Mouse (Mus musculus): ENCODE measurements around the gene Dis3l2. TPM values are rescaled to one million over a fixed set of nuclear protein-coding genes. Genes with fewer than 3 reads are reported as not detected.
A peak's percentile ranks its signal among the peaks of the same experiment; 100 is the strongest.

Gene Dis3l2
- total RNA-seq, 2 experiments from 2014 or later: 11.7 to 14.2 TPM

DNA sequence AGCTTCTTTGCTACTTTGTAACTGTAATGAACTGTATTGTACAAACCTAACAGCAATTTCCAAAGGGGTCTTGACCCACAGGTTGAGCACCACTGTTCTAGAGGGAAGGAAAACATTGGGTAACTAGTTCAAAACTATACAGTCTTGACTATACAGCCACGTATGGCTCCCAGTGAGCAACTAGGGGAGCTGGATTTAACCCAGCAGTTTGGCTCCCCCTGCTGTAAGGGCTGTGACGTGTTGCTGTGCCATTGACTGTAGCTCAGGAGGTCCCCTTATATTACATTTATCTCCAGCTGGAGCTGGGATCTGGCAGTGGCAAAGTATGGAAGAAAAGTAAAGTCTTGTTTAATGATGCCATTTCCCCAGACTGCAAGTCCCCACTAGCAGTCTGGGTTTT, 4.9 kb upstream of the Dis3l2 start:
- TF ChIP-seq CTCF (IDR thresholded peaks at IDR 0.05): peak; percentile 42
- no peak overlapping the region for H3K27ac ChIP-seq
- DNase-seq: no peak
- intact Hi-C loops (cut with DNase I): no loop called here
- no peak overlapping the region for H3K4me3 ChIP-seq

- Histone ChIP-seq H3K4me3 (no peak overlapping the region), H3K27ac (no peak overlapping the region)
- DNase-seq: no peak
- TF ChIP-seq CTCF (IDR thresholded peaks at IDR 0.05): no peak
- intact Hi-C loops (cut with DNase I): no loop called here
These were observed 4.1 kb upstream of the Dis3l2 start for GRCm38 (mm10) chr1:86699346-86700136.

DNA sequence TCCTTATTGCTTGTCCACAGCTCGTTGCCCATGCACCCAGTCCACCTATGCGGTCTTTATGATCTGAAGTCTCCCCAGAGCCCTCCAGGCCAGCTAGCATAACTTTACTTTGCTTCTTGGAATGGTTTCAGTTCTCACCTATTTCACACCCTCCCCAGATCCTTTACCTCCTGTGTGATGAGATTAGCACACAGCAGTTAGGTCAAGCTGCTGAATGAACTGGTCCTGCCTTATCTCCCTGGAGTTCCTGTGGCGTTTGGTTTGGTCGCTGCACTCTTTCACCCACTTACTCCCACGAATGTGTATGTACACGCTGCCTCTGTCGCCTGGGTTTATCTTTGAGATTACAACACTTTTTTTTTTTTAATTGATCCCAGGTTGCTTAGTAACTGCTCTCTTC, 3.2 kb upstream of the Dis3l2 start:
- Histone ChIP-seq H3K4me3 (no peak overlapping the region), H3K27ac (no peak overlapping the region)
- DNase-seq: no peak
- intact Hi-C loops (cut with DNase I): no loop called here
- no peak for TF ChIP-seq CTCF (IDR thresholded peaks at IDR 0.05)

DNA sequence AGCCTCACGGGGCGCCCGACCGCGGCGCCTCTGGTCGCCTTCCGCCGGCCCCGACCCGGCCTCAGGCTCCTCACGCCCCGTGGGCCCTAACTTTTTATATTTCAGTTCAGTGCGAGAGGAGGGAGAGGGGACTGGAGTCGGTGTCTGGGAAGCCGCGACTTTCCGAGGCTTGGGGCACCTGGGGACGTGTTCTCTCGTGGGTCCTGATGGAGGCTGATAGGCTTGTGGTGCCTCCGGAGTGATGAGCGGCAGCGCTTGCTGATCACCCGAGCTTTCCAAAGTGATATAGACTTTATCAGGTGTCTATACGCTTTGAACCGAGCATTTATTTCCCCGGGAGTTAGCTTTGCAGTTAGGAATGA, 338 bp downstream of the Dis3l2 start:
- intact Hi-C loops (cut with DNase I): loop anchor here (1.0 kb wide), 1 partner anchor 52 kb away; no protein-coding TSS in a partner anchor
- peak; percentile 33 for TF ChIP-seq CTCF (IDR thresholded peaks at IDR 0.05)
- Histone ChIP-seq H3K27ac (peak overlapping the region; percentile 94), H3K4me3 (peak overlapping the region; percentile 92)
- DNase-seq: no peak

GRCm38 (mm10) chr1:86705461-86705860, 1.9 kb downstream of the Dis3l2 start:
- DNase-seq: no peak
- TF ChIP-seq CTCF (IDR thresholded peaks at IDR 0.05): no peak
- intact Hi-C loops (cut with DNase I): no loop called here
- H3K27ac ChIP-seq: no peak overlapping the region
- H3K4me3 ChIP-seq: no peak overlapping the region

- no peak for DNase-seq
- no peak overlapping the region for H3K27ac ChIP-seq
- intact Hi-C loops (cut with DNase I): no loop called here
- no peak for TF ChIP-seq CTCF (IDR thresholded peaks at IDR 0.05)
- H3K4me3 ChIP-seq: no peak overlapping the region
These were observed 5.9 kb downstream of the Dis3l2 start for GRCm38 (mm10) chr1:86709546-86709945.

GRCm38 (mm10) chr1:86712045-86712444, 8.4 kb downstream of the Dis3l2 start:
- H3K27ac ChIP-seq: no peak overlapping the region
- TF ChIP-seq CTCF (IDR thresholded peaks at IDR 0.05): no peak
- intact Hi-C loops (cut with DNase I): no loop called here
- no peak for DNase-seq
- no peak overlapping the region for H3K4me3 ChIP-seq

DNA sequence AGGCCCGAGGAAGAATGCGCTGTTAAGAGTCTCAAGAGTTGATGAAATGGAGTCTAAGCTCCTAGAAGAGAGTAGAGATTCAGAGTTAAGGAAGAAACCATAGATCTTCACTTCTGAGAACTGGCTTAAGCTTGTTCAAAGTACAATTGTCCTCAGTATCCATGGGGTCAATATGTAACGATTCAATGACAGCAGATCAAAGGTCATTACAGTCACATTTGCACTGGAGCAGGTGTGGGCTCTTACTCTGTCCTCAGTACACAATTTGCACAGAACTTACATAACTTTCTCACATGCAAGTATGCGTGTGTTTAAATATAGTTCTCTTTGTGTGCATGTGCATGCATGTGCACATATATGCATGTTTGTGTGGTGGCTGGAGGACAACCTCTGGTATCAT, 9.4 kb downstream of the Dis3l2 start:
- no peak for DNase-seq
- no peak overlapping the region for H3K4me3 ChIP-seq
- intact Hi-C loops (cut with DNase I): no loop called here
- no peak for TF ChIP-seq CTCF (IDR thresholded peaks at IDR 0.05)
- no peak overlapping the region for H3K27ac ChIP-seq

- no peak for DNase-seq
- intact Hi-C loops (cut with DNase I): no loop called here
- Histone ChIP-seq H3K4me3 (no peak overlapping the region), H3K27ac (no peak overlapping the region)
- TF ChIP-seq CTCF (IDR thresholded peaks at IDR 0.05): no peak
These were observed 14.6 kb downstream of the Dis3l2 start for GRCm38 (mm10) chr1:86718190-86718589.

DNA sequence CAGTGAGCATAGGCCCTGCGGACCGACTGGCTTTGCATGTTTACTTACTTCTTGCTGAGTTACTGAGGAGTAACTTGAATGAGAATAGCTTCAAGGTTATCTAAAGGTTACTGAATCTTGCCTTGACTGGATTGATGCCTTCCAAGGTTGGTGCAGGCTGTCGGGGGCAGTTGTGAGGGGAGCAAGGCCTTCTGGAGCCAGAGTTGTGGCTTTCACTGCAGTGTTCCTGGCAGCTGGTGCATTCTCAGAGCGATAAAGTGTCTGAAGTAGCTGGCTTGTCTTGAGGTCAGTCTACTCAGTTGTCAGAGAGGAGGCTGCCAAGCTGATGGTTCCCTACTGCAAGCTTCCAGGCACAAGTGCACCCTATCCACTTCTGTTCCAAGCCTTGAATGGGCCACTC, 15.8 kb downstream of the Dis3l2 start:
- peak; percentile 58 for DNase-seq
- Histone ChIP-seq H3K4me3 (no peak overlapping the region), H3K27ac (peak overlapping the region; percentile 78)
- intact Hi-C loops (cut with DNase I): no loop called here
- no peak for TF ChIP-seq CTCF (IDR thresholded peaks at IDR 0.05)

- TF ChIP-seq CTCF (IDR thresholded peaks at IDR 0.05): no peak
These were observed 29.7 kb downstream of the Dis3l2 start for GRCm38 (mm10) chr1:86733160-86733821.

GRCm38 (mm10) chr1:86736414-86736813, 32.8 kb downstream of the Dis3l2 start:
- TF ChIP-seq CTCF (IDR thresholded peaks at IDR 0.05): no peak
- intact Hi-C loops (cut with DNase I): no loop called here
- H3K27ac ChIP-seq: no peak overlapping the region
- H3K4me3 ChIP-seq: no peak overlapping the region
- no peak for DNase-seq

More at GRCm38 (mm10) chr1:86733160-86733821, 29.7 kb downstream of the Dis3l2 start:
- intact Hi-C loops (cut with DNase I): no loop called here
- DNase-seq: no peak
- H3K27ac ChIP-seq: no peak overlapping the region
- H3K4me3 ChIP-seq: no peak overlapping the region

DNA sequence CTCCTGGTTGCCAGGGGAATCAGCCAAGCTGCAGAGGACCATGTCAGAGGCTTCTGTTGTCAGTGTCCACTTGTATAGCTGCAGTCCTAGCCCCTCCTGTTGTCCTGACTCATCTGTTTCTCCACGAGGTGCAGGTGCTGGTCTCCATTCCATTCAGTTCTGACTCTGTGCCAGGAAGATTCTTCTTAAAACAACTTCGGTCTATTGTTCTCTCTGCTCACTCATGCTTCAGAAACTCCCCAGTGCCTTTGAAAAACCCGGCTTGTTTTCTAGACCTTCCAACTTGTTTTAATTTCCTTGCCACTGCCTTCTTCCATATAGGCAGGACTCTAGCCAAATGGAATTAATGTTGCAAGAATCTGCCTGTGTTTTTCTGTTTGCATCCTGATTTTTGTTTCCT, 39.3 kb downstream of the Dis3l2 start:
- no peak overlapping the region for H3K4me3 ChIP-seq
- H3K27ac ChIP-seq: no peak overlapping the region
- TF ChIP-seq CTCF (IDR thresholded peaks at IDR 0.05): no peak
- intact Hi-C loops (cut with DNase I): no loop called here
- DNase-seq: no peak

GRCm38 (mm10) chr1:86747034-86747433, 43.4 kb downstream of the Dis3l2 start:
- H3K27ac ChIP-seq: no peak overlapping the region
- H3K4me3 ChIP-seq: no peak overlapping the region
- no peak for TF ChIP-seq CTCF (IDR thresholded peaks at IDR 0.05)
- intact Hi-C loops (cut with DNase I): no loop called here
- no peak for DNase-seq

Measured in gastrocnemius, adult 2 months (tissue).